In the genomic region with DNA sequence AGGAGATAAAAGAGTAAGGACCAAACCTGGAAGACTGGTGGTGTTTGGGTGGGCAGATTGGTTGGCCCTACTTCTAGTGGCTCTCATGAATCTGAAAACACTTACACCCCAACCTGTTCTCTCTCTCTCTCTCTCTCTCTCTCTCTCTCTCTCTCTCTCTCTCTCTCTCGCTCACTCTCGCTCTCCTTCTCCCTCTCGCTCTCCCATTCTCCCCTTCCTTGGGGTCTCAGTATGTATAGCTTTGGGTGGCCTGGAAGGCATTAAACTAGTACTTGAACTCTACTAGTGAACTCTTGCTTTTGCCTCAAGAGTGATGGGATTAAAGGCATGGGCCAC, we compare ENCODE assay signal across 8 mouse cellular contexts. TPM values are rescaled to one million over a fixed set of nuclear protein-coding genes. Genes with fewer than 3 reads are reported as not detected.
DNase-seq lines count a peak whose midpoint lies in the region; ATAC-seq and TF ChIP-seq lines count a peak whose summit lies in the region.

No protein-coding gene starts in this region.

- no peak for ATAC-seq in liver, embryonic 12.5 days

- H3K36me3 ChIP-seq in testis, adult 2 months (ENCODE audit: control insufficient read depth, insufficient read depth, low read length): no peaks in the 10 kb centered on the region
- H3K36me3 ChIP-seq in liver, embryonic 12.5 days: no peaks in the 10 kb centered on the region

- H3K4me1 ChIP-seq in testis, adult 2 months (ENCODE audit: control insufficient read depth, insufficient read depth, low read length): peaks cover 6% of the 10 kb centered on the region
- peaks cover 24% of the 10 kb centered on the region for H3K4me1 ChIP-seq in liver, embryonic 12.5 days

- peak overlapping the region; percentile 74 for H3K9ac ChIP-seq in liver, embryonic 12.5 days

- H3K27ac ChIP-seq in gastrocnemius, adult 2 months: peak overlapping the region; percentile 90
- H3K27ac ChIP-seq in testis, adult 2 months (ENCODE audit: control insufficient read depth, insufficient read depth, low read depth, low read length): peak overlapping the region; percentile 77
- H3K27ac ChIP-seq in liver, embryonic 12.5 days: peak overlapping the region; percentile 68

- H3K4me2 ChIP-seq in liver, embryonic 12.5 days: peak overlapping the region; percentile 79

- intact Hi-C loops in gastrocnemius, adult 2 months (cut with DNase I): loop anchor here (5.0 kb wide), 1 partner anchor 50 kb away; a partner anchor contains a TSS
- intact Hi-C loops in gastrocnemius, postnatal 14 days (cut with DNase I; ENCODE audit: low total_unique reads): no loop called here

- H3K9me3 ChIP-seq in liver, embryonic 12.5 days (replicated peaks): no peaks in the 10 kb centered on the region

- no peak for TF ChIP-seq CTCF in gastrocnemius, adult 2 months (IDR thresholded peaks at IDR 0.05)
- TF ChIP-seq CTCF in testis, adult 2 months (IDR thresholded peaks at IDR 0.05; ENCODE audit: control insufficient read depth, insufficient read depth, insufficient replicate concordance, low read depth, low read length): no peak

- no peak for TF ChIP-seq POLR2A in testis, adult 2 months (IDR thresholded peaks at IDR 0.05; ENCODE audit: control insufficient read depth, low read depth, low read length)

- 45% methylated on average over 3 of the region's 3 CpGs for WGBS in liver, embryonic 12.5 days (ENCODE audit: insufficient replicate concordance)

- no peak for DNase-seq in gastrocnemius, adult 2 months
- no peak for DNase-seq in gastrocnemius, postnatal 14 days
- no peak for DNase-seq in testis, postnatal 10 days (ENCODE audit: low spot score)
- no peak for DNase-seq in urinary bladder, postnatal 36 days (ENCODE audit: low spot score in 2 of 2)
- no peak for DNase-seq in embryo, embryonic 9.5 days (ENCODE audit: extremely low spot score)
- no peak for DNase-seq in layer of hippocampus, postnatal 36 days

- H3K4me3 ChIP-seq in gastrocnemius, adult 2 months: peak overlapping the region; percentile 77
- H3K4me3 ChIP-seq in testis, adult 2 months (ENCODE audit: control insufficient read depth, low read depth, low read length): peak overlapping the region; percentile 82
- peak overlapping the region; percentile 69 for H3K4me3 ChIP-seq in liver, embryonic 12.5 days

- no peaks in the 10 kb centered on the region for H3K27me3 ChIP-seq in testis, adult 2 months (ENCODE audit: control insufficient read depth, insufficient read depth, low read length)
- H3K27me3 ChIP-seq in liver, embryonic 12.5 days (replicated peaks): peaks cover 10% of the 10 kb centered on the region

RNA-seq across cellular contexts. Expression of a gene that starts 0.6 kb away (rescaled TPM):
- total RNA-seq in gastrocnemius, adult 2 months (2021): 100 to 1,000 TPM; 122 to 189 TPM
- total RNA-seq in gastrocnemius, postnatal 14 days (2021): 10 to 100 TPM; 68.8 to 85.3 TPM
- polyA plus RNA-seq in testis, adult 2 months (2012; rRNA removed): 22.2 and 41.3 TPM in 2 replicates
- 27.9 and 30.8 TPM in 2 replicates for polyA plus RNA-seq in liver, embryonic 12.5 days (2016; fragmentation: Nextera tagmentation; extraction: Ambion mirVana)
- 100 to 1,000 TPM in 1 of 2 experiments, 10 to 100 TPM in 1; 99.8 to 106 TPM for total RNA-seq in layer of hippocampus, postnatal 36 days (2021)

RNA-seq across cellular contexts. Expression of a gene that starts 37.9 kb away (rescaled TPM):
- total RNA-seq in gastrocnemius, adult 2 months (2021): 1 to 10 TPM; 5.2 to 6.4 TPM
- total RNA-seq in gastrocnemius, postnatal 14 days (2021): 1 to 10 TPM; 4.9 to 5.0 TPM
- 10.0 and 12.8 TPM in 2 replicates for polyA plus RNA-seq in testis, adult 2 months (2012; rRNA removed)
- polyA plus RNA-seq in liver, embryonic 12.5 days (2016; fragmentation: Nextera tagmentation; extraction: Ambion mirVana): 5.1 and 5.6 TPM in 2 replicates
- total RNA-seq in layer of hippocampus, postnatal 36 days (2021): 10 to 100 TPM; 51.3 to 55.6 TPM

RNA-seq across cellular contexts. Expression of a gene that starts 48.5 kb away (rescaled TPM):
- total RNA-seq in gastrocnemius, adult 2 months (2021): under 1 TPM; 0.28 to 0.31 TPM
- total RNA-seq in gastrocnemius, postnatal 14 days (2021): 1 to 10 TPM; 3.8 to 4.1 TPM
- 123 and 126 TPM in 2 replicates for polyA plus RNA-seq in testis, adult 2 months (2012; rRNA removed)
- polyA plus RNA-seq in liver, embryonic 12.5 days (2016; fragmentation: Nextera tagmentation; extraction: Ambion mirVana): 92.8 and 95.2 TPM in 2 replicates
- total RNA-seq in layer of hippocampus, postnatal 36 days (2021): 1 to 10 TPM; 1.5 to 2.2 TPM

Comparison
In these comparisons a context has a peak if more than half of its experiments do, and no peak if none do; other contexts are left out.
1. RNA of a gene that starts 37.9 kb away (total RNA-seq): 51.3 to 55.6 TPM in layer of hippocampus, postnatal 36 days; 5.2 to 6.4 TPM in gastrocnemius, adult 2 months and 4.9 to 5.0 TPM in gastrocnemius, postnatal 14 days; every median in the first group is over 4 times any median in the second.
2. Peak in every context shown above with its lines, with median percentiles within 50 percentile points of each other: H3K27ac ChIP-seq and H3K4me3 ChIP-seq.